ENCODE assay signal across 8 mouse cellular contexts in genomic region chr16:35983517-35984101, GRCm38 (mm10). TPM values are rescaled to one million over a fixed set of nuclear protein-coding genes. Genes with fewer than 3 reads are reported as not detected.
A peak's percentile ranks its signal among the peaks of the same experiment; 100 is the strongest.
DNase-seq lines count a peak whose midpoint lies in the region; ATAC-seq and TF ChIP-seq lines count a peak whose summit lies in the region.

No protein-coding gene starts in this region.

- H3K4me1 ChIP-seq in ES-E14 (ENCODE audit: control insufficient read depth in 2 of 2, insufficient read depth in 2 of 2, low read length in 2 of 2, poor library complexity in 1 of 2), result no peaks in the 10 kb centered on the region
- peaks cover 16% of the 10 kb centered on the region for H3K4me1 ChIP-seq in forebrain, embryonic 12.5 days
- peaks cover 13% of the 10 kb centered on the region for H3K4me1 ChIP-seq in heart, embryonic 16.5 days (ENCODE audit: control insufficient read depth, insufficient read depth, low read length)
- peaks cover 18% of the 10 kb centered on the region for H3K4me1 ChIP-seq in liver, postnatal 0 days (ENCODE audit: insufficient read depth)
- H3K4me1 ChIP-seq in neural tube, embryonic 14.5 days (ENCODE audit: control insufficient read depth, insufficient read depth, low read length), result peaks cover 5% of the 10 kb centered on the region

- H3K9me3 ChIP-seq in ES-E14 (ENCODE audit: control insufficient read depth, insufficient read depth, low read depth, low read length), result no peaks in the 10 kb centered on the region
- H3K9me3 ChIP-seq in forebrain, embryonic 12.5 days, result 0 out of 2 replicates have a peak, but pooled peaks cover 3% of the 10 kb centered on the region
- no peaks in the 10 kb centered on the region for H3K9me3 ChIP-seq in heart, embryonic 16.5 days (replicated peaks; ENCODE audit: control insufficient read depth, low read length)
- H3K9me3 ChIP-seq in liver, postnatal 0 days (ENCODE audit: low read length), result no peaks in the 10 kb centered on the region
- no peaks in the 10 kb centered on the region for H3K9me3 ChIP-seq in neural tube, embryonic 14.5 days (ENCODE audit: control insufficient read depth, low read length)

- H3K4me3 ChIP-seq in ES-E14 (ENCODE audit: insufficient read depth in 1 of 2, low read depth in 1 of 2, low read length in 2 of 2, poor library complexity in 1 of 2, severe bottlenecking in 1 of 2), result peak overlapping the region; percentile 89 to 93
- H3K4me3 ChIP-seq in forebrain, embryonic 12.5 days (replicated peaks), result peak overlapping the region; percentile 84
- peak overlapping the region; percentile 65 for H3K4me3 ChIP-seq in heart, embryonic 16.5 days (ENCODE audit: low read length)
- peak overlapping the region; percentile 80 for H3K4me3 ChIP-seq in liver, postnatal 0 days (ENCODE audit: low read depth, low read length)
- H3K4me3 ChIP-seq in neural tube, embryonic 14.5 days (ENCODE audit: low read depth, low read length), result peak overlapping the region; percentile 87

- ATAC-seq in forebrain, embryonic 12.5 days (ENCODE audit: low FRiP score), result peak; percentile 75
- ATAC-seq in heart, embryonic 16.5 days (replicated peaks; ENCODE audit: extremely low read depth, insufficient read depth, low FRiP score), result peak; percentile 62
- peak; percentile 68 for ATAC-seq in liver, postnatal 0 days
- ATAC-seq in neural tube, embryonic 14.5 days (ENCODE audit: low read depth), result peak; percentile 85

- H3K36me3 ChIP-seq in ES-E14 (ENCODE audit: control insufficient read depth, insufficient read depth, low read length, poor library complexity, severe bottlenecking), result no peaks in the 10 kb centered on the region
- H3K36me3 ChIP-seq in forebrain, embryonic 12.5 days (replicated peaks), result no peaks in the 10 kb centered on the region
- H3K36me3 ChIP-seq in heart, embryonic 16.5 days (ENCODE audit: control insufficient read depth, insufficient read depth), result no peaks in the 10 kb centered on the region
- no peaks in the 10 kb centered on the region for H3K36me3 ChIP-seq in liver, postnatal 0 days (replicated peaks; ENCODE audit: insufficient read depth, low read length)
- H3K36me3 ChIP-seq in neural tube, embryonic 14.5 days (ENCODE audit: control insufficient read depth, insufficient read depth, low read length), result no peaks in the 10 kb centered on the region

- TF ChIP-seq EP300 in liver, postnatal 0 days (IDR thresholded peaks at IDR 0.05; ENCODE audit: low read depth), result no peak

- peak overlapping the region; percentile 96 for H3K9ac ChIP-seq in ES-E14 (ENCODE audit: insufficient read depth, low read depth, low read length, poor library complexity, severe bottlenecking)
- H3K9ac ChIP-seq in forebrain, embryonic 12.5 days, result peak overlapping the region; percentile 92
- peak overlapping the region; percentile 81 for H3K9ac ChIP-seq in heart, embryonic 16.5 days (ENCODE audit: low read length)
- peak overlapping the region; percentile 88 for H3K9ac ChIP-seq in liver, postnatal 0 days (replicated peaks)
- H3K9ac ChIP-seq in neural tube, embryonic 14.5 days (replicated peaks; ENCODE audit: low read depth, low read length), result peak overlapping the region; percentile 95

- H3K27ac ChIP-seq in ES-E14 (ENCODE audit: insufficient read depth, low read depth, low read length, poor library complexity, severe bottlenecking), result peak overlapping the region; percentile 94
- H3K27ac ChIP-seq in forebrain, embryonic 12.5 days, result peak overlapping the region; percentile 99
- peak overlapping the region; percentile 98 for H3K27ac ChIP-seq in heart, embryonic 16.5 days (ENCODE audit: low read length)
- peak overlapping the region; percentile 98 for H3K27ac ChIP-seq in liver, postnatal 0 days (ENCODE audit: low read depth)
- H3K27ac ChIP-seq in neural tube, embryonic 14.5 days (ENCODE audit: low read depth, low read length), result peak overlapping the region; percentile 99

- H3K27me3 ChIP-seq in forebrain, embryonic 12.5 days, result no peaks in the 10 kb centered on the region
- no peaks in the 10 kb centered on the region for H3K27me3 ChIP-seq in heart, embryonic 16.5 days (ENCODE audit: control insufficient read depth, insufficient read depth, low read length)
- no peaks in the 10 kb centered on the region for H3K27me3 ChIP-seq in liver, postnatal 0 days (ENCODE audit: insufficient read depth, low read length)
- no peaks in the 10 kb centered on the region for H3K27me3 ChIP-seq in neural tube, embryonic 14.5 days (ENCODE audit: control insufficient read depth, insufficient read depth, low read length)

- TF ChIP-seq CTCF in liver, postnatal 0 days (IDR thresholded peaks at IDR 0.05; ENCODE audit: low read depth), result no peak

- under 1% methylated on average over 49 of the region's 86 CpGs for WGBS in forebrain, embryonic 12.5 days
- WGBS in heart, embryonic 16.5 days, result under 1% methylated on average over 61 of the region's 86 CpGs
- under 1% methylated on average over 40 of the region's 86 CpGs for WGBS in liver, postnatal 0 days (ENCODE audit: insufficient replicate concordance)
- WGBS in neural tube, embryonic 14.5 days, result under 1% methylated on average over 65 of the region's 86 CpGs

- H3K4me2 ChIP-seq in forebrain, embryonic 12.5 days, result peak overlapping the region; percentile 67
- peak overlapping the region; percentile 70 for H3K4me2 ChIP-seq in heart, embryonic 16.5 days (ENCODE audit: low read depth, low read length)
- peak overlapping the region; percentile 94 for H3K4me2 ChIP-seq in liver, postnatal 0 days (ENCODE audit: low read depth, low read length)
- peak overlapping the region; percentile 67 for H3K4me2 ChIP-seq in neural tube, embryonic 14.5 days (ENCODE audit: low read depth, low read length)

- no peak for DNase-seq in ES-E14 (ENCODE audit: low read depth, low spot score)
- peak; percentile 67 for DNase-seq in c-Kit-positive CD71-positive TER-119-positive erythroid progenitor cells, embryonic 14.5 days (ENCODE audit: low spot score)
- DNase-seq in kidney, postnatal 4 days, result peak; percentile 65 to 79
- DNase-seq in liver, postnatal 0 days, result peak; percentile 77
- DNase-seq in thymus, adult 18-20 months, result peak; percentile 50 to 61

- in situ Hi-C loops in ES-E14 (cut with MboI; ENCODE audit: low sequenced_read_pairs in 2 of 2, unreplicated experiment in 2 of 2), result no loop called here

TF ChIP-seq in ES-E14, 5 proteins besides CTCF, POLR2A, EP300 and RAD21:
- no peak for TF ChIP-seq MAFK (IDR thresholded peaks at IDR 0.05; ENCODE audit: insufficient read depth, low read depth, low read length)
- no peak for TF ChIP-seq HCFC1 (IDR thresholded peaks at IDR 0.05; ENCODE audit: borderline replicate concordance, insufficient read depth, low read length)
- TF ChIP-seq ZNF384 (IDR thresholded peaks at IDR 0.05; ENCODE audit: low read depth, low read length), result no peak
- TF ChIP-seq CHD2 (IDR thresholded peaks at IDR 0.05; ENCODE audit: low read depth, low read length), result no peak
- no peak for TF ChIP-seq ZC3H11A (IDR thresholded peaks at IDR 0.05; ENCODE audit: borderline replicate concordance, low read depth, low read length)

RNA-seq across cellular contexts. Expression of gene Kpna1, which starts 5.1 kb away (rescaled TPM):
- total RNA-seq in ES-E14 (2012; rRNA removed), result 34.4 and 43.0 TPM in 2 replicates
- 90.1 and 96.3 TPM in 2 replicates for polyA plus RNA-seq in forebrain, embryonic 12.5 days (2016; fragmentation: Nextera tagmentation; extraction: Ambion mirVana)
- polyA plus RNA-seq in heart, embryonic 16.5 days (2015; fragmentation: Nextera tagmentation; extraction: Ambion mirVana), result 41.4 and 43.5 TPM in 2 replicates
- 14.8 and 17.6 TPM in 2 replicates for polyA plus RNA-seq in liver, postnatal 0 days (2015; fragmentation: Nextera tagmentation; extraction: Ambion mirVana)
- polyA plus RNA-seq in neural tube, embryonic 14.5 days (2014; fragmentation: Nextera tagmentation; extraction: Ambion mirVana), result 89.3 and 101 TPM in 2 replicates

RNA-seq across cellular contexts. Expression of gene Dtx3l, which starts 44.7 kb away (rescaled TPM):
- total RNA-seq in ES-E14 (2012; rRNA removed), result 3.2 and 3.8 TPM in 2 replicates
- 4.8 and 4.9 TPM in 2 replicates for polyA plus RNA-seq in forebrain, embryonic 12.5 days (2016; fragmentation: Nextera tagmentation; extraction: Ambion mirVana)
- polyA plus RNA-seq in heart, embryonic 16.5 days (2015; fragmentation: Nextera tagmentation; extraction: Ambion mirVana), result 7.7 and 9.4 TPM in 2 replicates
- polyA plus RNA-seq in liver, postnatal 0 days (2015; fragmentation: Nextera tagmentation; extraction: Ambion mirVana), result 15.8 and 16.3 TPM in 2 replicates
- polyA plus RNA-seq in neural tube, embryonic 14.5 days (2014; fragmentation: Nextera tagmentation; extraction: Ambion mirVana), result 0.95 and 2.0 TPM in 2 replicates

RNA-seq across cellular contexts. Expression of gene Parp9, which starts 45.3 kb away (rescaled TPM):
- 4.8 and 7.3 TPM in 2 replicates for total RNA-seq in ES-E14 (2012; rRNA removed)
- polyA plus RNA-seq in forebrain, embryonic 12.5 days (2016; fragmentation: Nextera tagmentation; extraction: Ambion mirVana), result 2.6 and 3.7 TPM in 2 replicates
- polyA plus RNA-seq in heart, embryonic 16.5 days (2015; fragmentation: Nextera tagmentation; extraction: Ambion mirVana), result 11.0 and 15.4 TPM in 2 replicates
- polyA plus RNA-seq in liver, postnatal 0 days (2015; fragmentation: Nextera tagmentation; extraction: Ambion mirVana), result 21.8 and 23.4 TPM in 2 replicates
- 0.78 and 2.1 TPM in 2 replicates for polyA plus RNA-seq in neural tube, embryonic 14.5 days (2014; fragmentation: Nextera tagmentation; extraction: Ambion mirVana)

RNA-seq across cellular contexts. Expression of gene Wdr5b, which starts 57.4 kb away (rescaled TPM):
- total RNA-seq in ES-E14 (2012; rRNA removed), result 3.3 and 4.2 TPM in 2 replicates
- polyA plus RNA-seq in forebrain, embryonic 12.5 days (2016; fragmentation: Nextera tagmentation; extraction: Ambion mirVana), result 12.1 TPM in 2 replicates
- polyA plus RNA-seq in heart, embryonic 16.5 days (2015; fragmentation: Nextera tagmentation; extraction: Ambion mirVana), result 6.5 and 6.9 TPM in 2 replicates
- 2.2 TPM in 2 replicates for polyA plus RNA-seq in liver, postnatal 0 days (2015; fragmentation: Nextera tagmentation; extraction: Ambion mirVana)
- 15.1 and 15.6 TPM in 2 replicates for polyA plus RNA-seq in neural tube, embryonic 14.5 days (2014; fragmentation: Nextera tagmentation; extraction: Ambion mirVana)
